Mouse (Mus musculus) right cerebral cortex, postnatal 10 days (tissue): ENCODE measurements around the gene Vwc2l.

Experiments used
- DNase-seq, 2 experiments: peaks; one replicate each; pipeline ENCODE4 v3.0.0; 2021; ENCODE audit warnings: low spot score in 2 of 2

Vwc2l gene

GRCm38 (mm10) chr1:70725655-70726066 lies at the start of gene Vwc2l:
Vwc2l (plus strand) TSS chr1:70725715.
- peak; percentile 78 for DNase-seq

DNA sequence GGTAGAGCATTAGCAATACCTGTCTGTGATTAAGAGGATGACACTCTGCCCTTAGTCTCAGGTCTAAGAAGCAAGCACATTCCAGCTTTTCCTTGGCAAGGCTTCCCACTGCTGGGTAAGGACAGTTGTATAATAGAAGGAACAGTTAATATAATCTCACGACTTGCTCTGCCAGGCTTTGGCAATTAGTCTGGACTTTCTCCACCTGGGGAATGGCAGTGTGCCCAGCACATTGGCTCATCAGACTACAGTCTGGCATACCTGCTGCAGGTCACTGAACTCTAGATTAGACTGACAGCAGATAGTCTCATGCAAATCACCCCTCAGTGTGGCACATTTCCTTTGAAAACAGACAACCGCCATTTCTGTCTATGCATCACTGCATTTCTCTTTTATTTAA lies 33.0 kb upstream of the Vwc2l start:
- DNase-seq: no peak

DNA sequence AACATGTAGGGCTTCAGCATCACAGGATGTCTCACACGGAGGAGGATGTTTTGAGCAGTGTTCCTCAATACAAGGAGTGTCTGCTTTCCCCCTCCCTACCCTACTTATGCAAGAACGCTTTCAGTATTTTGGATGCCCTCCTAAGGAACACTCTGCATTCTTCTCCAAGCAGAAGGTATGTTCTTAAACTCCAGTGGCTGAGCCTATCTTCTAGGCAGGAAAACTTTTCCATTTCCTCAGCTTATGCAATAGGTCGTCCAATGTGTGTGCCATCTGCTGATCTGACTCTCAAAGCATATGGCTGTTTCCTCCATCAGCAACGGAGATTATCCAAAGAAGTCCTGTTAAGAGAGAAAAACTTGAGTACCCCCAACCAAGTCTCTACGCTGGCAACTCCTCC lies 25.2 kb upstream of the Vwc2l start:
- no peak for DNase-seq

DNA sequence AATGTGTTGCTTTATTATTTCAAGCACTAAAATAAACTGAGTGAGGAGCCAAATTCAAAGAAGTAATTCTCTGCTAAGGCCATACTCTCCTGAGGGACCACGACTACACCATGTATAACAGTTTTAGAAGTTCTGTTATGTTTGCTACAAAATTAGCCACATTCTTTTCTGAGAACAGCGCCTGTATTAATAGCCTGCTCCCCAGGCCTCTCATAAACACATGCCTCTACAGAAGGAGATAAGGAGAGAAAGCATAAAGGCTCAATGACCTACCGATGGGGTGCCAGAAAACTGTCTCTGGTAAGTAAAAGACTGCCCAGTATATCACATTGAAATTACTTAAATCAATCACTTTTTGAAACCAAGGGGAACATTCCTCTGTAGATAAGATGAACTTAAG lies 21.6 kb upstream of the Vwc2l start:
- no peak for DNase-seq

DNA sequence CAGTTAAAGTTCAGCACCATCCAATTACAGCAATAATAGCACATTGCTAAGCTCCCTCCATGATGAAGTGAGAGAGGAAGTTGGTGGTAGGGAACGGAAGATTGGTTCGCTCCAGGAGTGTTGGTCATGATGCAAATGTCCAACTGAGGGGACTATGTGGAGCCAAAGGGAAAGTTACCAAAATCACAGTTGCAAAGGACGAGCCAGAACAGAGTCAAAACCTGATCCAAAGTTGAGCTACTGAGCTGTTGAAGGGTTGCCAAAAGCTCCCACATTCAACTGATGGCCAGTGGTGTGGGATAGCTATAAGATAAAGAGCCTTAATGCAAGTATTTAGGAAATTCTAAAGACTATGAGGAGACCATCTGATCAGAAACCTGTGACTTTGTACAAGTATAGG lies 19.7 kb upstream of the Vwc2l start:
- DNase-seq: no peak

- no peak for DNase-seq
Measured at GRCm38 (mm10) chr1:70725045-70725444, 470 bp upstream of the Vwc2l start.

- DNase-seq: no peak
Measured at GRCm38 (mm10) chr1:70787146-70787545, 61.6 kb downstream of the Vwc2l start.

DNA sequence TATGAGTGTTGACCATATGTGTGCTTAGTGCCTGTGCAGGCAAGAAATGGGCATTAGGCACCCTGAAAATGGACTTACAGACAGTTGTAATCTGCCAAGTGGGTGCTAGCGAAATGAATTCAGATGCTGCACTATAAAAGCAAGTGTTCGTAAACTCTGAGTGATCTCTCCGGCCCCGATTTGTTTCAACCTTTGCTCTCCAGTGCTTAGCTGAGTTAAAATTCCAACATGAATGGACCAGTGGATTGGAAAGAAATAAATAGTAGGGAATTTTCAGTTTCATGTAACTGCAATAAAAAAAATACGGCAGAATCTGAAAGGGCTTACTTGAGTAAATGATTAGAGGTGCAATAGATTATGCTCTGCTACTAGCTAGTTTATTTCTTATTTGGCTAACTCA lies 66.1 kb downstream of the Vwc2l start:
- no peak for DNase-seq

DNA sequence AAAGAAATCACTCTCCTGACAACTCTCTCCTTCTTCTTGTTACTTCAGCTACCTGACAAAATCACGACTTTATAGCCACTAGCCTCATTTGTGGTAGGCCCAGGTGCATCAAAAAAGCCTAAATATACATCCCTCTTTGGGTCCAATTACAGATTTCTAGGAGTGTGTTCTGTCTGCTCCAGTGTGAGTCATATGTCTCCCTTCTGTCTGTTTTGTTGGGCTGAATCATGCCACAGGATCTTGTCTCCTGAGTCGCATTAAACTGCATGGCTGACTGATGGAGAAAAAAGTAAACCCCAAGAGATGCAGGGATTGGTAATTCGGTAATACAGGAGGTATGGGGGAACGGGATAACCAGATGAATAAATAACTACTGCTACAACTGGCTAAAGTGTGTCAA lies 69.6 kb downstream of the Vwc2l start:
- DNase-seq: no peak

GRCm38 (mm10) chr1:70803401-70803800 lies 77.9 kb downstream of the Vwc2l start:
- DNase-seq: no peak

DNA sequence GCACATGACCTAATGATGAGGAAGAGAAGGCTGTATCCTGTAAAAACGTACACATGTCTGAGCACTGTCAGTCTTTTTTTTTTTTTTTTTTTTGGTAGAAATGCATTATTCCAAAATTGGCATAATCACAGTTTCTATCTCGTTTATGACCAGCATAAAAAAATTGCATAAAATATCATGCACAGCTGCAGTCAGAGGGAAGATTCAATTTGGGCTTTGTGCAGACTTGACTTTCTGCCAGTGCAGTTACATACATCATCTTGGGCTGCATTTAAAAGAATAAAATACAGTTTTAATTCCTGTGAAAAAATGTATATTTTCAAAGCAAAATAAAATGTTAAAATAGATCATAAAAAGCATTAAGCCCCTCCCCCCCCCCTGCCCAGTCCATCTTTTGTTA lies 97.6 kb downstream of the Vwc2l start:
- DNase-seq: no peak

DNA sequence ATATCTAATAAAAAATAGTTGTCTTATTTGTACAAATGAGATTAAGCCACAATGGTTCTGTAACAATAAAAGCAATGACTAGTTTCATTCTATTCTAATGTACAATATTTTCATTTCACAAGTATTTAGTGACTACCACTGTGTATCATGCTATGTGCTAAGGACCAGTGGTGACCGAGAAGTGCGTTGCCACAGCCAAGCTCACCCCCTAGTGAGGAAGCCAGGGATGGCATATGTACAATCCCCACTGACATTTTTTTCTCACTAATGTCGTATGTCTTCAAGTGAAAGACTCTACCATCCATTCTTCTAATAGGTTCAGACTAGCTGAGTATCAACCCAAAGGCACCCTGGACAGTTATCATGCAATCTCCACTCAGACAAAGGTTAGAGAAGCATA lies 107.7 kb downstream of the Vwc2l start:
- no peak for DNase-seq

DNA sequence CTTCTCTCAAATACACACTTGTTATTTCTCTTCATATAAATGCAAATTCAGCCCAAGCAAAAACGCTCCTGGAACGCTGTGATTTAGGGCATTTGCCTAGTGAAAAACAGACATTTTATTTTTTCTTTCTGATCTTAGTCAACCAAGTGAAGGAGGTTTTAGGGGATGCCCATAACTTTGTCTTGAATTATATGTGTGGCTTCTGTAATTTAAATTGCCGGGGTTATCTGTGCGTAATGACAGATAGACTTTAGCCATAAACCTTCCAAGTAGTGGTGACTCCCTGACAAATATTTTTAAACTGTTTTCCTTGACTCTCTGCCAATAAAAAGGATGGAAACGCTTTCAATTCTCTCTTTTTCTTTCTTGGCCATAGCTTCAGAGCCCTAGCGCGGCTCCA lies 116.7 kb downstream of the Vwc2l start:
- DNase-seq: no peak

- no peak for DNase-seq
Measured at GRCm38 (mm10) chr1:70845276-70845675, 119.8 kb downstream of the Vwc2l start.

- peak in 1 of 2 experiments; percentile 27 for DNase-seq
Measured at GRCm38 (mm10) chr1:70851633-70852390, 126.3 kb downstream of the Vwc2l start.

DNA sequence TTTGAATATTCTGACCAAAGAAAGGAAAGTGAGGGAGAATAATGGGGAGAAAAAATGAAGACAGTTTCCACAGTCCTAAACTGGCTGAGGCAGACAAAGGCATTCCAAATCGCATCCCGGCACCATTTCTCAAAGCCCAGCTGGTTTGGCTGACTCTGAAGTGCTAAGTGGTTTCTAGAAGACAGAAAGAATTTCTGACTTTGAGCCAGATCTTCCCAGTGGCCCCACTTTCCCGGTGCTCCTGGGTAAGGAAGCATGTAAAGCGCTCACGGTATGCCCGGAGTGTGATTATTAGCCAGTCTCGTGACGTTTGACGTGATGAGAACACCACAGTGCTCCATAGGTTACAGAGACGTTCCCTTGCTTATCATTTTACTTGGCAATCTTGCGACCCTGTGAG lies 127.9 kb downstream of the Vwc2l start:
- no peak for DNase-seq

- no peak for DNase-seq
Measured at GRCm38 (mm10) chr1:70855912-70856311, 130.4 kb downstream of the Vwc2l start.

DNA sequence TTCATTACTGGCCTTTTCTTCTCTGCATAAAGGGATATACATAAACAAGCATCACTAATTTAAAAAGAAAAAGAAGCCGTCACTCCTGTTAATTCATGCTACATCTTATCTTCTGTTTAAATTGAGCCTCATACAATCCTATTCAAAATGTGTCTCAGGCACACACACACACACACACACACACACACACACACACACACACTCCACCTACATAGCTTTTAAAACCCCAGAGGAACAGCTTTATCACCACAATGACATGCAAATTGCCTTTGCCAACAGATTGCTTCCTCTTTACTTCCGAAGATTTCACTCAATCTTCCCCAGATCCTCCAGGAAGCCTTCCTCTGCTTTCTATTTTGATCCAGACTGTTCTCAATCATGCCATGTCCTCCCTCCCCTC lies 136.2 kb downstream of the Vwc2l start:
- DNase-seq: peak; percentile 33 to 53

DNA sequence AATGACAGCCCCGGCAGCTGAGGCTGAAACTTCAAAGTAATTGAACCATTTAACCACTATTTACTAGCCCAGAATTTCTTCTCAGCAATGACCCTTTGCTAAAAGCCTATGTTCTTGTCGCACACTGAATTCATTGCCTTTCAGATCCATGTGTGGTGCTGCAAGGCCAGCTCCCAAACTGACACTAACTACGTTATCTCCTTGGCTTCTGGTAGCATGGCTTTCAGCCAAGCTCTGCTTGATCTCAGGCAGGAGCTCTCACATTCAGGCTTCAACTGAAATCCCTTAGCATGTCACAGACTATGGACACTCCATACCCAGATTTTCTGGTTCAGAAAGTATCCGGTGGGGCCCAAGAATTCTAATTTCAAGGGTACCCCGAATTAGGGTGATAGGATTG lies 140.6 kb downstream of the Vwc2l start:
- DNase-seq: no peak

GRCm38 (mm10) chr1:70880496-70880895 lies 155.0 kb downstream of the Vwc2l start:
- DNase-seq: no peak

- DNase-seq: no peak
Measured at GRCm38 (mm10) chr1:70881269-70881668, 155.8 kb downstream of the Vwc2l start.

DNA sequence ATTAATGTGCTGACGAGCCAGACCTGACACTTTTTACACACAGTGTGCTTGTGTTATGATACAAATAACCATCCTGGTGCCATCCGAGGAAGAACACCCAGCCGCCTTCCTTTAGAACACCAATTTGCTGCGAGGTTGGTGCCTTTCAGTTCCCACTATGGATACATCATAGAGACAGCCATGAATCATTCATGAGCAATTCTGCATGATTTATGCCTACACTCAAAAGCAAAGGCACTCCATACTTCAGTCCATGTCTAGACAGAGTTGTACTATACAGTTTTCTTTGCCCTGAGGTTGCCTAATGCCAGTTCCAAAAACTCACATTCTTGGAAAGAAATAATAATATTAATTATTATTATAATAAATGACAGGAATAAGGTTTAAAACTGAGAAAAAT lies 158.6 kb downstream of the Vwc2l start:
- no peak for DNase-seq

GRCm38 (mm10) chr1:70902311-70902710 lies 176.8 kb downstream of the Vwc2l start:
- DNase-seq: no peak

DNA sequence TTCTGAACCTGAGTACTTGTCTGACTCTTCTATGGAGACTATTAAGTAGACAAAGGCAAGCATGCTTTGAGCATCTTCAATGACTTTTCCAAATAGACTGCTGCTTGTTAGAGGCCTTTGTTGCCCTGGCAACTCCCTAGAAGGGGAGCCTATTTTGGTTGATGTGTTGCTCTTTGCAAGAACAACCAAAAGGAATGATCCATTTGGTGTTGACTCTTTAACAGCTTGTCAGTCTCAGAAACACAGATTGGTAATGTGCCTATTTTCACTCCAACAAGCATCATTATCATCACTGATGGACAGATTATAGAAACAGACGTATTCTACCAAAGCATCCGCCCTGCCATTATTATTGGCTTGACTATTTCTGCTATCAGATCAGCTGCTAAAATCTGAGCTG lies 181.9 kb downstream of the Vwc2l start:
- no peak for DNase-seq
